Mouse (Mus musculus) intestine, embryonic 14.5 days (tissue): Measurements from ENCODE around the gene Tctex1d4. TPM values are rescaled to one million over a fixed set of nuclear protein-coding genes. Genes with fewer than 3 reads are reported as not detected.

Experiments used
- ATAC-seq: fragments of 200-750 bp; cut with Nextera tagmentation; replicated peaks from 2 replicates; pipeline ENCODE4 v1.8.0; 2017; ENCODE audit warnings: low read depth, moderate number of reproducible peaks, moderate TSS enrichment, moderate library complexity; ENCODE audit not compliant: low FRiP score, low TSS enrichment
- DNase-seq: peaks from one replicate; pipeline ENCODE4 v3.0.0-alpha.2; 2018; ENCODE audit warnings: low spot score
- H3K27ac ChIP-seq: fragments of 300-500 bp; sonication (generic); 2 replicates; pipeline ENCODE4 v1.5.1; 2014; ENCODE audit warnings: low read depth, mild to moderate bottlenecking, control low read depth
- H3K27me3 ChIP-seq: fragments of 300-500 bp; sonication (generic); replicated peaks from 2 replicates; pipeline ENCODE4 v1.6.1; 2014; ENCODE audit warnings: low read length, control low read depth; ENCODE audit not compliant: control insufficient read depth, insufficient read depth
- H3K36me3 ChIP-seq: fragments of 300-500 bp; sonication (generic); 2 replicates; pipeline ENCODE4 v1.6.1; 2014; ENCODE audit warnings: low read length, control low read depth; ENCODE audit not compliant: control insufficient read depth, insufficient read depth
- H3K4me1 ChIP-seq: fragments of 300-500 bp; sonication (generic); replicated peaks from 2 replicates; pipeline ENCODE4 v1.6.1; 2014; ENCODE audit warnings: low read length, control low read depth, mixed read lengths; ENCODE audit not compliant: control insufficient read depth, insufficient read depth
- H3K4me2 ChIP-seq: fragments of 300-500 bp; sonication (generic); 2 replicates; pipeline ENCODE4 v1.6.1; 2014; ENCODE audit warnings: low read length
- H3K4me3 ChIP-seq: fragments of 300-500 bp; sonication (generic); 2 replicates; pipeline ENCODE4 v1.5.1; 2014; ENCODE audit warnings: low read depth, low read length, control low read depth, mixed read lengths
- H3K9ac ChIP-seq: fragments of 300-500 bp; sonication (generic); 2 replicates; pipeline ENCODE4 v1.6.1; 2014; ENCODE audit warnings: mild to moderate bottlenecking, low read length
- H3K9me3 ChIP-seq: fragments of 300-500 bp; sonication (generic); 2 replicates; pipeline ENCODE4 v1.6.1; 2016; ENCODE audit warnings: low read length, control low read depth; ENCODE audit not compliant: control insufficient read depth
- WGBS: fragments of 180-500 bp; shearing (Covaris S2); extraction: QIAGEN DNeasy Blood & Tissue Kit; methylation state at CpG from one replicate; pipeline ENCODE4 v1.1.7; 2014; 5-methylcytosine and 5-hydroxymethylcytosine counted together
- polyA plus RNA-seq: library from polyadenylated mRNA; unstranded; fragments of >200 nt; fragmentation: Nextera tagmentation; extraction: Ambion mirVana; gene quantifications from 2 replicates; pipeline ENCODE4 v1.2.1, GENCODE M21; 2014

The Tctex1d4 gene
- polyA plus RNA-seq, 1 experiment from 2014 or later, result not detected

DNA sequence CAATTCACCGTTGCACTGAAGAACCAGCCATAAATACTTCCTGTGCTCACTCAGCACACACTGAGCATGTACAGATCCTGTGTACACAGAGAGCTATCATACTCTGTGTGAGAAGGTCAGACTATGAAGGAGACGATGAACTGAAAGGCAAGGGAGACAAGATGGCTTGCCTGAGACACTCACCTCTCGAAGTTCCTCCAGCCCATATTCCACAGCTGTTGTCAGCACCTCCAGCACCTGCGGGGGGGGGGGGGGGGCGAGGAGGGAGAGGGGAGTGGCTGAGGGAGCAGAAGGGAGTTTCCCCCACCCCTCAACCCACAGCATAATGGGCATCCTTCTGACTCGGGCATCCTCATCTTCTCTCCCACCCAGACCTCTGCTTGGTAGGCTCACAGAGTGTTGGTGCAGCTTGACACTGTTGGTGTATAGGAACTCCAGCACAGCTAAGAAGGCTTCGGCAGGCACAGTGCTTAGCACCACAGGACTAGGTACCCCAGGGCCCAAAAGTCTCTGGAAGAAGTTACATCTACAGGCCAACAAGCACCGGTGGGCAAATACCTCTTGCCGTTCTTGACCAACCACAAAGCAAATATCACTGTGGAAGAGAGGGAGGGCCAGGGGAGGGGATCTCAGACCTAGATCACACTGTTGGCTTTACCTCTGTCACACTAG, 2.9 kb upstream of the Tctex1d4 start:
- Histone ChIP-seq H3K27me3 (no peaks in the 10 kb centered on the region), H3K9ac (no peak overlapping the region), H3K4me1 (peaks cover 36% of the 10 kb centered on the region), H3K9me3 (no peaks in the 10 kb centered on the region), H3K4me2 (no peak overlapping the region), H3K27ac (no peak overlapping the region), H3K36me3 (0 out of 2 replicates have a peak, but pooled peaks cover 4% of the 10 kb centered on the region), H3K4me3 (no peak overlapping the region)
- no peak for ATAC-seq
- DNase-seq, result no peak
- WGBS, result 75% methylated on average over 8 of the region's 9 CpGs

GRCm38 (mm10) chr4:117124218-117124517, 2.4 kb upstream of the Tctex1d4 start:
- Histone ChIP-seq H3K27ac (0 out of 2 replicates have a peak overlapping the region, but pooled peaks have one; percentile 78), H3K9me3 (no peaks in the 10 kb centered on the region), H3K4me2 (no peak overlapping the region), H3K4me1 (peaks cover 36% of the 10 kb centered on the region), H3K9ac (no peak overlapping the region), H3K4me3 (no peak overlapping the region), H3K36me3 (0 out of 2 replicates have a peak, but pooled peaks cover 4% of the 10 kb centered on the region), H3K27me3 (no peaks in the 10 kb centered on the region)
- ATAC-seq, result no peak
- no peak for DNase-seq
- WGBS, result 83% methylated on average over 3 of the region's 3 CpGs

DNA sequence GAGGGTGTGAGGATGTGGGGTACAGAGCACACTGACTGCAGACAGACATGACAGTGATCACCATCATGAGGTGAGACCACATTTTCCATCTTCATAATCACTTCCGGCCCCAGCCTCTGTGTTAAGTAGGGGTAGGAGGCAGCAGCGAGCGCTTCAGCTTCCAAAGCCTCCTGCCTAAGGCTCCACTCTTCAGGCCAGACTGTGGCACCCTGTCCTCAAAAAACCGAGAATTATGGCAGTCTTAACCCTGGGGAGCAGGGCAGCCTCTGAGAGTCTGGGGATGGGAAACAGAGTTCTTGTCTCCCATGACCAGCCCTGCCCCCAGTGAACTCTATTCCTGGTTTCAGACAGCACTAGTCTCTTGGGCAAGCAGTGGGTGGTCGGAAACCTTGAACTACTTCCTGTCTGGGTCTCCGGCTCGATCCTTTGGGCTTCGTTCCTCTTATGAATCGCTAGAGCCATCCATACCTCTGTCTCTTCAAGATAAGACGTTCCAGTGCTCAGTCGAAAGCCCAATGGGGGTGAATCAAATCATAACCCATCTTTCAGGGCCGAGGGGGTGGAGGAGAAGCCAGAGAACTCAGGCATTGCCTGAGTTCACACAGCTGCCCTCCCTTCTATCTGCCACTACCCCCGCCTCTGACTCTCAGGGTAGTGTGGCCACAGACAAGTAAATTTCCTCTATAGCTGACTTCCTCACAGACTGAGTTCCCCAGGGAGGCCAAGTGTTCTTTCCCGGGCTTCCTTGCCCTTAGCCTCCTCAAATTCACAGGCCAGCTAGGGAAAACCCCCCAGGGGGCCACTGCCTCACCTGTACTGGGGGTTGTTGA, 1.9 kb upstream of the Tctex1d4 start:
- ATAC-seq (no peak), DNase-seq (no peak)
- WGBS, result 60% methylated on average over 14 of the region's 14 CpGs
- Histone ChIP-seq H3K9ac (peak overlapping the region; percentile 31; the same call in 1 of the 2 replicates), H3K4me1 (peaks cover 34% of the 10 kb centered on the region), H3K27me3 (no peaks in the 10 kb centered on the region), H3K36me3 (0 out of 2 replicates have a peak, but pooled peaks cover 4% of the 10 kb centered on the region), H3K4me3 (no peak overlapping the region; the same call in 1 of the 2 replicates), H3K27ac (peak overlapping the region; percentile 78), H3K9me3 (no peaks in the 10 kb centered on the region), H3K4me2 (peak overlapping the region; percentile 39)

DNA sequence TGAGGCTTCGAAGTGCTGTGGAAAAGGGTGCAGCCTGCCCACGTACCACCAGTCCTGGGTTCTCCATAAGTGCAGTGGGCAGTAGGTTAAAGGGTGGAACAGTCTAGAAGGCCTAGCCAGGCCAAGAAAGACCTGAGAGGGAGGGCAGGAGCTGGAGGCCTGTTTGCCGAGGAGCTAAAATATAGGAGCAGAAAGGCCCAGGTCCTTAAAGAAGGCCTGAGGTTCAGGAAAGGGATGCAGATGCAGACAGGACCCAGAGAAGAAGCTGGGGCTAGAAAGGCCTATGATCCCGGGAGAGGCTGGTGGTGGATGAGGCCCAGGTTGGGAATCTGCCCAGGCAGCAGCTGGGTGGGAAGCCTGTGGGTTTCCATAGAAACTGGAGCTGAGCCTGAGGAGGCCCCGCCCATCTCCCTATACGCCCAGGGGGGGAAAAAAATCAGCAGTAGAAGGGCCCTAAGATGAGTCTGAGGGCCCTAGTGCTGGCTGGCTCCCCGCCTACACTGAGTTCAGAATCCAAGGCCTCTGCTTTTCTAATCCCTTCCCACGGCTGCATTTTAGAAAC, 1.2 kb upstream of the Tctex1d4 start, which contains the start of gene Btbd19:
Gene Btbd19, minus strand, starts transcription at position 378 of the 562 bp plus-strand sequence.
- Histone ChIP-seq H3K27ac (peak within 1 kb of the TSS; percentile 78), H3K27me3 (no peaks in the 10 kb centered on the region), H3K36me3 (0 out of 2 replicates have a peak, but pooled peaks cover 4% of the 10 kb centered on the region), H3K4me2 (peak within 1 kb of the TSS; percentile 39), H3K4me3 (no peak within 1 kb of the TSS; the same call in 1 of the 2 replicates), H3K4me1 (peaks cover 31% of the 10 kb centered on the region), H3K9ac (peak within 1 kb of the TSS; percentile 31; the same call in 1 of the 2 replicates), H3K9me3 (no peaks in the 10 kb centered on the region)
- ATAC-seq, result peak; percentile 33; the same call in 1 of the 2 replicates
- DNase-seq, result peak; percentile 74
- WGBS, result 32% methylated on average over 8 of the region's 8 CpGs

DNA sequence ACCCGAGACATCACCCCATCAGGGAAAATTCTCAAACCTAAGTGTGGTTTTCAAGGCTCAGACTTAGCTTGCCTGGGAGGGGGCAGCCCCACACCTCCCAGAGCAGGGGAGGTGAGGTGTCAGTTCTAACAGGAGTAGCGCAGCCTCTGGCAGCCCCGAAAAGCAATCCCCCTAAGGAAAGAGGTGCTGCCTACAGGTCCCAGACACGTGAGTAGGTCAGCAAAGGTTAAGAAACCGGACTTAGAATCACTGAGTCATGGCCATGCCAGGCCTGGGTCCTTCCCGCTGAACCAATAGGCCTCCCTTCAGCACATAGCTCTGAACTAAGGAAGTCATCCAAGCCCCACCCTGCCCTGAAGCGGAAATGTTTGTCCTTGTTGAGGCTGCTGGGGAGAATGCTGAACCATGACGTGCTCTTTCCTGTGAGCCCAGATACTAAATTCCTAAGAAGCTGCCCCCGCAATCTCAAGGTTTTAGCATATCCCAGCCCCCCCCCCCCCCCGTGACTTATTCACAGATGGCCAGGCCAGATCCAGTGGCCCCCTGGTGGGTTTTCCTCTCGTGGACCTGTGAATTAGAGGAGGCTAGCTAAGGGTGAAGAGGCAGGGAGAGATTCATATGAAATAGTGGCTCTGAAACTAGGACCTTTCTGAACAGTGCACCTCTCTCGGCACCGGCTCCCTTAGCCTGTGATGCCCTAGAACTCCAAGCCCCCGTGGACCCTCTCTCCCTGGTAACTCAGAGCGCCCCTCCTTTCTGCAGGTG, 502 bp upstream of the Tctex1d4 start:
- peak overlapping the region; percentile 78 for H3K27ac ChIP-seq
- peak; percentile 61 for ATAC-seq
- H3K9ac ChIP-seq, result no peak overlapping the region
- no peak overlapping the region for H3K4me3 ChIP-seq
- peak; percentile 65 for DNase-seq
- no peaks in the 10 kb centered on the region for H3K27me3 ChIP-seq
- WGBS, result 45% methylated on average over 15 of the region's 15 CpGs
- peaks cover 29% of the 10 kb centered on the region for H3K4me1 ChIP-seq
- no peak overlapping the region; the same call in 1 of the 2 replicates for H3K4me2 ChIP-seq
- 0 out of 2 replicates have a peak, but pooled peaks cover 4% of the 10 kb centered on the region for H3K36me3 ChIP-seq
- H3K9me3 ChIP-seq, result no peaks in the 10 kb centered on the region

- H3K4me3 ChIP-seq, result no peak overlapping the region
- WGBS, result 89% methylated on average over 33 of the region's 33 CpGs
- H3K9ac ChIP-seq, result no peak overlapping the region
- H3K27me3 ChIP-seq, result peaks cover 18% of the 10 kb centered on the region
- no peak overlapping the region for H3K27ac ChIP-seq
- peaks cover 32% of the 10 kb centered on the region for H3K4me1 ChIP-seq
- ATAC-seq, result no peak
- 0 out of 2 replicates have a peak, but pooled peaks cover 4% of the 10 kb centered on the region for H3K36me3 ChIP-seq
- H3K9me3 ChIP-seq, result no peaks in the 10 kb centered on the region
- no peak overlapping the region for H3K4me2 ChIP-seq
- DNase-seq, result no peak
Observed at GRCm38 (mm10) chr4:117127991-117128686, 1.5 kb downstream of the Tctex1d4 start.

- DNase-seq (no peak), ATAC-seq (no peak)
- peaks cover 20% of the 10 kb centered on the region for H3K27me3 ChIP-seq
- 0 out of 2 replicates have a peak, but pooled peaks cover 4% of the 10 kb centered on the region for H3K36me3 ChIP-seq
- WGBS, result 83% methylated on average over 6 of the region's 6 CpGs
- peaks cover 19% of the 10 kb centered on the region for H3K4me1 ChIP-seq
- H3K4me3 ChIP-seq, result no peak overlapping the region
- no peak overlapping the region for H3K9ac ChIP-seq
- H3K9me3 ChIP-seq, result no peaks in the 10 kb centered on the region
- H3K4me2 ChIP-seq, result no peak overlapping the region
- no peak overlapping the region for H3K27ac ChIP-seq
Observed at GRCm38 (mm10) chr4:117130790-117131189, 4.2 kb downstream of the Tctex1d4 start.
